Mouse (Mus musculus): Measurements from ENCODE around the gene A730071L15Rik.

A730071L15Rik gene

GRCm38 (mm10) chr11:6199410-6200086 lies at the start of gene A730071L15Rik:
Gene A730071L15Rik, plus strand, starts transcription at chr11:6200029.
- peak in 1 of 2 experiments; percentile 31 for DNase-seq (ENCODE audit: low spot score in 2 of 2)

GRCm38 (mm10) chr11:6152864-6153263 lies 47.0 kb upstream of the A730071L15Rik start:
- no peak for DNase-seq (ENCODE audit: low spot score in 2 of 2)

DNA sequence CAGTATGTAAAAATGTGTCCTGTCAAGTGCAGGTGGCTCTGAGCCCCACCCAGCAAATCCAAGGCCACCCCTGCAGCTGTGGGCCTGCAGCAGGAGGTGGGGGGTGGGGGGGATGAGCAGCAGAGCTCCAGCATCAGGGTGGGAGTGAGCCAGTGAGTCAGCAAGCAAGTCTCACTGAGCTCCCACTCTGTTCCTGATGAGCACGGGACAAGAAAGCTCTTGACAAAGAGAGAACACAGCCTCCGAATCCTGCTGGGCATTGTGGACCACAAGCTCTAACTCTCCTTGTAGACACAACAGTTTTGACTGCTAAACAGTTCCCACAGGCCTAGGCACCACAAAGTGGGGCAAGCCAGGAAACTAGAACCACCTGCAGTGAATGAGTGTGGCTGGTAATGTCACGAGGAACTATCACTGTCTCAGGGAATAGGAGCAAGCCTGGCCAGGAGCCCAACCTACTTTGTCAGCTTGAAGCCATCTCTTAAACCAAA lies 45.6 kb upstream of the A730071L15Rik start:
- peak in 1 of 2 experiments; percentile 27 for DNase-seq (ENCODE audit: low spot score in 2 of 2)

GRCm38 (mm10) chr11:6156651-6157050 lies 43.2 kb upstream of the A730071L15Rik start:
- DNase-seq (ENCODE audit: low spot score in 2 of 2), result no peak

- no peak for DNase-seq (ENCODE audit: low spot score in 2 of 2)
These were observed 42.7 kb upstream of the A730071L15Rik start for GRCm38 (mm10) chr11:6157119-6157518.

GRCm38 (mm10) chr11:6158515-6158914 lies 41.3 kb upstream of the A730071L15Rik start:
- DNase-seq (ENCODE audit: low spot score in 2 of 2), result no peak

DNA sequence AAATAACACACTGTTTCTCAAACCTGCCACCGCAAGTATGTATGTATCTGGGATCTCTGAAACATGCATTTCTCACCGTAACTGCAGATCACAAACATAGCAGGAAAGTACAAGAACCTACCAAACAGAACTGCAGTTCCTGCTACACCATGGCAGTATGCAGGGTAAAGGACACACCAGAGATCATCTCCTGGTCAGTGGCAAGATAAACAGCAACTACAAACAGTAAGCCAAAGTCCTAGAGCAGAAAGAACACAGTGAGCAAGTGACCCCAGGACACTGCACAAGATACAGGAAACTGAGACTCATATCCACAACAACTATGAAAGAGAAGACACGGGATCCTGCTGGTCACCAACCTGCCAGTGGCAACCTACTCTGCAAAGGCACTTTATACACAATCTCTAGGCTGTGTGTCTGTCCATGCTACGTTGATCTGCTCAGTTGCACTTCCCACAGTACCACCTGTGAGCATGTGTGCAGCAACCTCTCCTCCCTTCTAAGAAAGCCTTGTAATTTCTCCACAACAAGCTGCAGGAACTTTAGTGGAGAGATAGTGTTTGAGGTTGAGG lies 40.0 kb upstream of the A730071L15Rik start:
- no peak for DNase-seq (ENCODE audit: low spot score in 2 of 2)

DNA sequence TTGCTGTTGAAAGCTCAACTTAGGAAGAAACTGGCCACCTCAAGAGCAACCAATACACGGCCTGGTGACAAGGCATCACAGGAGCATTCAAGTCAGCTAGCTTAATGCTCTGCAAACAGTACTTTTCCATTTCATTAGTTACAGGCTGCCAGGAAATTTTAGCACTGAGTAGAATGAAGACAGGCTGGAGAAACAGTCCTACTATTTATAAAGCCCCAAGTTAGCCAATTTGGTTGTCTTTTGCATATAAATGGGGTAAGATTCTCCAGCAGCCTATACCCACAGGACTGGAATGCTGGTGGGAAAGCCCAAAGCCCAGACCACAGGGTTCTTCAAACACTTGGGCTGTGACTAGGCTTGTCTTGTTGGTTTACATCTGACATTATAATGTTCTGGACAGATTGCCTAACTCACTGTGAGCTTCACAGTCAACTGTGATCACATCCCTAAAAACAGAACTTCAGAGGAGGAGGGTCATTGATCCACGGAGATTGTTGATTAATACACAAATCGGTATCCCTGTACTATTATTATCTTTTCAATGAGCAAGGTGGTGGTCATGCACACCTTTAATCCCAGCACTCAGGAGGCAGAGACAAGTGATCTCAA lies 39.1 kb upstream of the A730071L15Rik start:
- no peak for DNase-seq (ENCODE audit: low spot score in 2 of 2)

GRCm38 (mm10) chr11:6161549-6161948 lies 38.3 kb upstream of the A730071L15Rik start:
- no peak for DNase-seq (ENCODE audit: low spot score in 2 of 2)

- no peak for DNase-seq (ENCODE audit: low spot score in 2 of 2)
These were observed 36.8 kb upstream of the A730071L15Rik start for GRCm38 (mm10) chr11:6163062-6163461.

DNA sequence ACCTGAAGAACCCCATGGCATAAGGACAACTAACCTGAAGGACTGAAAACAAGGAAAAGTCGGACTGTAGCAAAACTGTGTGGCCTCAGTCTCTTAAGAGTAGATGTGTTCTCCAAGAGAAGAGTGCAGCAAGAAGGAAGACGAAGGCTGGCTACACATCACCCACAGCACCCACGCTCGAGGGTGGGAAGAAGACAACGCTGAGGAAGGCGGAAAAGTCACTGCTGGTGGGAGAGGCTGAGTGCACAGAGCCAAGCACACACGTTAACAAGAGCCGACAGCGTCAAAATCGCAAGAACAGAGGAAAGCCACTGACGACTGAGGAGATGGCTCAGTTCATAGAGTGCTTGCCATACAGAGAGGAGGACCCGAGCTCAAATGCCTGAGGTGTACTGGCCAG lies 36.1 kb upstream of the A730071L15Rik start:
- no peak for DNase-seq (ENCODE audit: low spot score in 2 of 2)

GRCm38 (mm10) chr11:6164781-6165180 lies 35.0 kb upstream of the A730071L15Rik start:
- DNase-seq (ENCODE audit: low spot score in 2 of 2), result no peak

- no peak for DNase-seq (ENCODE audit: low spot score in 2 of 2)
These were observed 34.3 kb upstream of the A730071L15Rik start for GRCm38 (mm10) chr11:6165391-6166081.

DNA sequence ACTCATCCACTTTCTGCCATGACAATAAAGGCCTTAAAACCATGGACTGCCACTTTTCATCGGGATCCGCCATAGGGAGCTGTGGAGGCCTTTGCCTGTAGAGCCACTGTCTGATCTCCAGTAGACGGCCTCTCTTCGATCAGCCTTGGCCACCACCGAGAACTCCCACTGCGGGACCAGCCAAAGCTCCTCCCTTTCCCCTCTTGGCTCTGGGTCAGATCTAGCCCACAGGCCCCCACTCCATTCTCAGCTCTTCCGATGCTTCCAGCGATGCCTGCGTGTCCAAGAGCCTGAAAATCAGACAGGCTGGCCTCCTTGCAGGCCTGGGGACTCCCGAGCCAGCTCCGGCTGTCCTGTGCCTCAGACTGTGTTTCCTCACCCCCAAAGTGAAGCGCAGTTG lies 33.5 kb upstream of the A730071L15Rik start:
- no peak for DNase-seq (ENCODE audit: low spot score in 2 of 2)

DNA sequence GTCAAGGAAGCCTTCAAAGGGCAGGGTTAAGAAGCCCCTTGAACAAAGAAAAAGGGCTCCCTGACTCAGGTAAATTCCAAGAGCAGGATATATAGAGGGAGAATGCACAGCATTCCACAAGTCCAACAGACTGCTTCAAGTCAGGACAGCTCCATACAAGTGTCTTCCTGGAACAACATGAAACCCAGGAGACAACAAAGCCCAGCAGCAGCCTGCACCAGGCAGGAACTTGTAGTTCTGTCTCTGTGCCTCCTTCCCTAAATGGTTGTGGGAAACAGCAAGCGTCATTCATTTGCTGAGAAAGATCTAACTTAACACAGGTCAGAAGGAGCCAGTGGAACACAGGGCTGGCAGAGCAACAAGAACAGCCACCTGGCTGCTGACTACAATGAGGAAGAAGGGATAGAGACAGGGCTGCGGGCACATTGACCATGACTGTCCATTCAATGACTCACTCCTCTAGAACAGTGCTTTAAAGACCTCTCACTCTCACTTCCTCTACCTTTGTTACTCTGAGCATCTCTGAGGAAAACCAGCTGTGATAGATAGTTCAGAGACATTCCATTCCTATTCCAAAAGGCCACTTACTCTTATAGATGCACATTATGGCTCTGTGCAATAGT lies 30.7 kb upstream of the A730071L15Rik start:
- DNase-seq (ENCODE audit: low spot score in 2 of 2), result no peak

GRCm38 (mm10) chr11:6174719-6175118 lies 25.1 kb upstream of the A730071L15Rik start:
- DNase-seq (ENCODE audit: low spot score in 2 of 2), result no peak

DNA sequence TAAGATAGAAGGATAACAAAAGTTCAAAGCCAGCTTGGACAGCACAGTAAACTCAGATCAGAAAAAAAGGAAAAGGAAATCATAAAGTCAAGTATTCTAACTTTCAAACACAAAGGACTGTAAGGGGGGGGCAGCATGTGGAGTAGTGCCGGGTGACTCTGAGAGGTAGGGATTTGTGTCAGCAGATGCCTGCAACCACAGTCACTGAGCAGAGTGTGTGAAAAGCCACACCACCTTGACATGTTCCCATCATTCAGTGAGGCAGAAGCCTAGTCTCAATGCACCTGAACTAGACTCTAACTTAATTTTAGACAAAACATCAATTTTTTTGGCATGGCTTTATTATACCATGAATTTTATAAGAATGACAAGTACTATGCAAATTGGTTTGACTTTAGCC lies 24.3 kb upstream of the A730071L15Rik start:
- DNase-seq (ENCODE audit: low spot score in 2 of 2), result no peak

DNA sequence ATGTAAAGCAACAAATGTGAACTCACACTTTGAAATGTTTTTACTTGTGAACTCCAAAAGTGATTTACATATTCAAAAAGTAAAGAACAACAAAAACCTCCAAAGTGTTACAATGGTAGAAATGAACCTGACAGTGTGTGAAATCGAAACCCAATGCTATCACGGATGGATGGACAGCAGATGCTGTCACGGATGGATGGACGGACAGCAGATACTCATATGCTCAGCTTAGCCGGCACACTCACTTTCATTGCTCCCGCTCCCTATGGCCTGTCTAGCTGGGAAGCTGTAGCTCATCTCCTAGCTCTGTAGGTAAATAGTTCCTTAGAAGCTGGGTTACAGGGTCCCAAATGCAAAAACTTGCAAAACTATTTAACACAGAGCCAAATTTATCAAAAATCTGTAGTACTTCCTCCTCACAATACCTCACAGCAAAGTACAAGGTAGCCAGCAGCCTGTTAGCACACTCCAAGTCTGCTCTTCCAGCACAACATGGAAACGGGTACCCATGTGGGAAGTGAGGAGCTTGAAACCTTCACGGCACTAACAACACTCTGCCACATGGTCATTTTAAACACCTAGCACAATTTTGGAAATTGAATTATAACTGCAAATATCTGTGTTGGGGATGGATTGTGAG lies 21.9 kb upstream of the A730071L15Rik start:
- DNase-seq (ENCODE audit: low spot score in 2 of 2), result no peak

- no peak for DNase-seq (ENCODE audit: low spot score in 2 of 2)
These were observed 21.1 kb upstream of the A730071L15Rik start for GRCm38 (mm10) chr11:6178673-6179166.

DNA sequence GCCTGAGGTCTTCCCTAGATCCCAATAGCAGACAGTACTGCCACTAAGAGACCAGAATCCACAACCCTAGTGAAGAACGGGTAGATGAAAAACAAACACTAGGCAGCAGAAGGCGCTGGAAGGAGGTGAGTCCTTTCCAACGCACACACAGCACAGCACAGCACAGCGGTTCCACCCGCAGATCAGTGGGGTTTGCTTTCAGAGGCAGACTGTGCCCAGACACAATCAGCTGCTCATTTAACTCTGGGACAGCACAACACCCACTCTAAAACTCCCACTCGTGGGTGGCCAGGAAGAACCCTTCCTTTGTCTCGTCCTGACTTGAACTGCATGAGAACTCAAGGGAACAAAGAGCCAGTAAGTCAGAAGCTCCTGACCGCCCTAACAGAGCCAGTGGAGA lies 20.6 kb upstream of the A730071L15Rik start:
- DNase-seq (ENCODE audit: low spot score in 2 of 2), result no peak

DNA sequence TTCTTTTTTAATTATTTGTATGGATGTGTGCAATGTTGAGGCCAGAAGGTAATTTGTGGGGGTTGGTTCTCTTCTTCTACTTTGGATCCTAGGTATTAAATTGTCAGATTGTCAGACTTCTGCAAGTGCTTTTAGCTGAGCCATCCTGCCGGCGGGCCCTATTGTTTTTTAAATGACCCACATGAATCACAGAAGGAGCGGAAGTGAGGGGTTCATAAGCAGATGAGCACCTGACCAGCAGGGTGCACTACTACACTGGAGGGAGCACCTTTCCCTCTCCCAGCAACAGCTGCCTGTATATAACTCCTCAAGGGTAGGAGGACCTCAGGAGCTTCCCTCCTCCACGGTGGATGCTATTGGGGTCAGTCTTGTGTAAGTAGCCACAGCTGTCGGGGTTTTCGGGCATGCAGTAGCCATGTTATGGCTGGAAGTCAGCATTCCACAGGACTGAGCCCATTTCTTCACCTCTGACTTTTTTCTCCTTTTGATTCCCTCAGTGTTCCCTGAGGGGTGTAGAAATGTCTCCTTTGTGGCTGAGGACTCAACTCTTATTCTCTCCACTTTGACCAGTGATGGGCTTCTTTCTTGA lies 18.9 kb upstream of the A730071L15Rik start:
- DNase-seq (ENCODE audit: low spot score in 2 of 2), result no peak

Data from frontal cortex, postnatal 25 days (tissue).